Mouse (Mus musculus) intestine, postnatal 0 days (tissue): ENCODE data around the gene Mkrn1. TPM values are rescaled to one million over a fixed set of nuclear protein-coding genes. Genes with fewer than 3 reads are reported as not detected.

Experiments used
- ATAC-seq: fragments of 200-750 bp; cut with Nextera tagmentation; 2 replicates; pipeline ENCODE4 v1.8.0; 2017; ENCODE audit warnings: mild to moderate bottlenecking, moderate TSS enrichment, moderate library complexity
- H3K27ac ChIP-seq: fragments of 300-500 bp; sonication (generic); 2 replicates; pipeline ENCODE4 v1.5.1; 2014; ENCODE audit warnings: mild to moderate bottlenecking, low read depth, low read length, moderate library complexity
- H3K27me3 ChIP-seq: fragments of 300-500 bp; sonication (generic); replicated peaks from 2 replicates; pipeline ENCODE4 v1.6.1; 2014; ENCODE audit warnings: low read length, mixed read lengths; ENCODE audit not compliant: control insufficient read depth, insufficient read depth
- H3K36me3 ChIP-seq: fragments of 300-500 bp; sonication (generic); 2 replicates; pipeline ENCODE4 v1.6.1; 2014; ENCODE audit warnings: mild to moderate bottlenecking, moderate library complexity; ENCODE audit not compliant: control insufficient read depth, insufficient read depth
- H3K4me1 ChIP-seq: fragments of 300-500 bp; sonication (generic); replicated peaks from 2 replicates; pipeline ENCODE4 v1.6.1; 2014; ENCODE audit warnings: antibody characterized with exemption, low read length, mixed read lengths; ENCODE audit not compliant: control insufficient read depth, insufficient read depth
- H3K4me2 ChIP-seq: fragments of 300-500 bp; sonication (generic); replicated peaks from 2 replicates; pipeline ENCODE4 v1.6.1; 2014; ENCODE audit warnings: low read depth, mild to moderate bottlenecking, moderate library complexity
- H3K4me3 ChIP-seq: fragments of 300-500 bp; sonication (generic); 2 replicates; pipeline ENCODE4 v1.5.1; 2014; ENCODE audit warnings: low read depth, low read length
- H3K9ac ChIP-seq: fragments of 300-500 bp; sonication (generic); 2 replicates; pipeline ENCODE4 v1.6.1; 2014; ENCODE audit warnings: mild to moderate bottlenecking, low read depth, low read length
- H3K9me3 ChIP-seq: fragments of 300-500 bp; sonication (generic); 2 replicates; pipeline ENCODE4 v1.6.1; 2016; ENCODE audit warnings: mixed run types; ENCODE audit not compliant: control insufficient read depth
- CTCF ChIP-seq: sonication (generic); IDR thresholded peaks from 2 replicates; pipeline ENCODE4 v1.5.1; 2016; ENCODE audit warnings: low read depth, mild to moderate bottlenecking, control low read depth, antibody characterized with exemption, moderate library complexity
- WGBS: fragments of 180-500 bp; shearing (Covaris S2); extraction: QIAGEN DNeasy Blood & Tissue Kit; methylation state at CpG from one replicate; pipeline ENCODE4 v1.1.7; 2014; 5-methylcytosine and 5-hydroxymethylcytosine counted together
- polyA plus RNA-seq: library from polyadenylated mRNA; unstranded; fragments of >200 nt; fragmentation: Nextera tagmentation; extraction: Ambion mirVana; gene quantifications from 2 replicates; pipeline ENCODE4 v1.2.1, GENCODE M21; 2015

Gene Mkrn1
- polyA plus RNA-seq, 1 experiment from 2014 or later: 81.9 TPM

- peak; percentile 85 for ATAC-seq
- Histone ChIP-seq H3K27me3 (no peaks in the 10 kb centered on the region), H3K9ac (peak within 1 kb of the TSS; percentile 89), H3K27ac (peak within 1 kb of the TSS; percentile 69; the same call in 1 of the 2 replicates), H3K9me3 (no peaks in the 10 kb centered on the region), H3K36me3 (no peaks in the 10 kb centered on the region), H3K4me3 (peak within 1 kb of the TSS; percentile 92), H3K4me1 (peaks cover 5% of the 10 kb centered on the region; the same call in 1 of the 2 replicates), H3K4me2 (peak within 1 kb of the TSS; percentile 85)
- no peak for TF ChIP-seq CTCF
- under 1% methylated on average over 43 of the region's 43 CpGs for WGBS
Observed at GRCm38 (mm10) chr6:39377311-39377827, 42.9 kb downstream of the Mkrn1 start, which contains the start of gene Slc37a3. TSS of gene Slc37a3 (minus strand) at chr6:39377675.

- Histone ChIP-seq H3K4me2 (peak overlapping the region; percentile 85), H3K9me3 (no peaks in the 10 kb centered on the region), H3K27ac (no peak overlapping the region; the same call in 1 of the 2 replicates), H3K9ac (peak overlapping the region; percentile 89), H3K27me3 (no peaks in the 10 kb centered on the region), H3K4me1 (peaks cover 5% of the 10 kb centered on the region; the same call in 1 of the 2 replicates), H3K4me3 (peak overlapping the region; percentile 92), H3K36me3 (no peaks in the 10 kb centered on the region)
- ATAC-seq: no peak
- 11% methylated on average over 9 of the region's 9 CpGs for WGBS
- no peak for TF ChIP-seq CTCF
Observed at GRCm38 (mm10) chr6:39376775-39377174, 43.5 kb downstream of the Mkrn1 start.

- ATAC-seq: no peak
- no peak overlapping the region for H3K27ac ChIP-seq
- peaks cover 5% of the 10 kb centered on the region; the same call in 1 of the 2 replicates for H3K4me1 ChIP-seq
- H3K4me2 ChIP-seq: no peak overlapping the region
- no peaks in the 10 kb centered on the region for H3K27me3 ChIP-seq
- no peaks in the 10 kb centered on the region for H3K9me3 ChIP-seq
- TF ChIP-seq CTCF: no peak
- H3K4me3 ChIP-seq: no peak overlapping the region
- WGBS: 46% methylated on average over 4 of the region's 4 CpGs
- H3K9ac ChIP-seq: no peak overlapping the region
- H3K36me3 ChIP-seq: no peaks in the 10 kb centered on the region
Observed at GRCm38 (mm10) chr6:39373301-39373955, 46.8 kb downstream of the Mkrn1 start.

GRCm38 (mm10) chr6:39372727-39373126 is 47.5 kb downstream of the Mkrn1 start:
- WGBS: 39% methylated on average over 7 of the region's 7 CpGs
- Histone ChIP-seq H3K9me3 (no peaks in the 10 kb centered on the region), H3K4me2 (no peak overlapping the region), H3K9ac (no peak overlapping the region), H3K27ac (no peak overlapping the region), H3K36me3 (0 out of 2 replicates have a peak, but pooled peaks cover 2% of the 10 kb centered on the region), H3K4me3 (no peak overlapping the region), H3K4me1 (peaks cover 5% of the 10 kb centered on the region; the same call in 1 of the 2 replicates), H3K27me3 (no peaks in the 10 kb centered on the region)
- no peak for TF ChIP-seq CTCF
- ATAC-seq: no peak

GRCm38 (mm10) chr6:39372042-39372441 is 48.2 kb downstream of the Mkrn1 start:
- H3K4me2 ChIP-seq: no peak overlapping the region
- H3K27me3 ChIP-seq: no peaks in the 10 kb centered on the region
- no peak for TF ChIP-seq CTCF
- no peaks in the 10 kb centered on the region for H3K9me3 ChIP-seq
- H3K27ac ChIP-seq: no peak overlapping the region
- no peak for ATAC-seq
- H3K4me3 ChIP-seq: no peak overlapping the region
- H3K4me1 ChIP-seq: peaks cover 5% of the 10 kb centered on the region; the same call in 1 of the 2 replicates
- no peak overlapping the region for H3K9ac ChIP-seq
- H3K36me3 ChIP-seq: 0 out of 2 replicates have a peak, but pooled peaks cover 3% of the 10 kb centered on the region

- Histone ChIP-seq H3K4me1 (no peaks in the 10 kb centered on the region), H3K4me2 (no peak overlapping the region), H3K9ac (no peak overlapping the region), H3K27me3 (no peaks in the 10 kb centered on the region), H3K27ac (no peak overlapping the region), H3K4me3 (no peak overlapping the region), H3K9me3 (no peaks in the 10 kb centered on the region), H3K36me3 (peaks cover 13% of the 10 kb centered on the region)
- no peak for TF ChIP-seq CTCF
- no peak for ATAC-seq
- WGBS: 73% methylated on average over 3 of the region's 3 CpGs
Observed at GRCm38 (mm10) chr6:39369631-39370030, 50.6 kb downstream of the Mkrn1 start.
